Comparison of ENCODE assay signal across 16 mouse cellular contexts in genomic region chr3:148363331-148363730, GRCm38 (mm10).
"Had no signal": no experiment of that assay in that cellular context is flagged by ENCODE, and none has a peak within 500 bp of the region (broad histone marks: within the 10 kb centered on the region; RNA-seq: fewer than 3 reads in every experiment).

No protein-coding gene starts in this region.

- H3K9ac ChIP-seq: limb, embryonic 12.5 days; limb, embryonic 15.5 days; liver, embryonic 14.5 days; liver, postnatal 0 days; midbrain, embryonic 15.5 days; neural tube, embryonic 12.5 days; neural tube, embryonic 15.5 days had no signal

- H3K4me2 ChIP-seq: limb, embryonic 12.5 days; limb, embryonic 15.5 days; liver, embryonic 11.5 days; midbrain, embryonic 15.5 days; neural tube, embryonic 12.5 days; neural tube, embryonic 15.5 days had no signal

- H3K4me3 ChIP-seq: layer of hippocampus, adult 2 months; left cerebral cortex, adult 2 months; limb, embryonic 12.5 days; limb, embryonic 15.5 days; megakaryocyte, embryonic 14.5 days; midbrain, embryonic 10.5 days; midbrain, embryonic 15.5 days; neural tube, embryonic 12.5 days; neural tube, embryonic 15.5 days had no signal

- H3K36me3 ChIP-seq: limb, embryonic 12.5 days; limb, embryonic 15.5 days; midbrain, embryonic 10.5 days; midbrain, embryonic 15.5 days; neural tube, embryonic 12.5 days; neural tube, embryonic 15.5 days had no signal

- H3K27ac ChIP-seq: kidney, postnatal 0 days; layer of hippocampus, adult 2 months; left cerebral cortex, adult 2 months; limb, embryonic 12.5 days; limb, embryonic 15.5 days; liver, embryonic 14.5 days; midbrain, embryonic 10.5 days; midbrain, embryonic 15.5 days; neural tube, embryonic 12.5 days; neural tube, embryonic 15.5 days had no signal

- H3K27me3 ChIP-seq: limb, embryonic 15.5 days; megakaryocyte, embryonic 14.5 days; midbrain, embryonic 15.5 days; neural tube, embryonic 12.5 days; neural tube, embryonic 15.5 days had no signal

- H3K9me3 ChIP-seq: limb, embryonic 12.5 days; limb, embryonic 15.5 days; midbrain, embryonic 10.5 days; midbrain, embryonic 15.5 days; neural tube, embryonic 12.5 days; neural tube, embryonic 15.5 days had no signal

- ATAC-seq: liver, postnatal 0 days; midbrain, embryonic 15.5 days had no signal

- H3K4me1 ChIP-seq: limb, embryonic 15.5 days; megakaryocyte, embryonic 14.5 days; midbrain, embryonic 15.5 days; neural tube, embryonic 12.5 days; neural tube, embryonic 15.5 days had no signal

- DNase-seq: layer of hippocampus, adult 9-11 months; liver, postnatal 0 days; thymus, adult 18-20 months; thymus, postnatal 36 days had no signal
